Mouse (Mus musculus) forebrain, embryonic 14.5 days (tissue): ENCODE measurements at regions not wholly inside any gene's neighbourhood (a gene's known extent, or its start where the extent isn't known, plus 50 kb on each side); places are given as distances from the start of the nearest gene placed in this dataset.

Source experiments
- ATAC-seq: fragments of 200-750 bp; cut with Nextera tagmentation; 2 replicates; pipeline ENCODE4 v1.8.0; 2017; ENCODE audit warnings: mild to moderate bottlenecking, moderate library complexity
- DNase-seq: peaks from one replicate; pipeline ENCODE4 v3.0.0-alpha.2; 2015; ENCODE audit warnings: low spot score
- H3K27ac ChIP-seq: fragments of 300-500 bp; sonication (generic); 2 replicates; pipeline ENCODE4 v1.5.1; 2014; ENCODE audit warnings: low read depth, mild to moderate bottlenecking, control low read depth, low read length, moderate library complexity
- H3K27me3 ChIP-seq: fragments of 300-500 bp; sonication (generic); replicated peaks from 2 replicates; pipeline ENCODE4 v1.6.1; 2014; ENCODE audit warnings: low read length, control low read depth, mixed read lengths; ENCODE audit not compliant: control insufficient read depth, insufficient read depth
- H3K36me3 ChIP-seq: fragments of 300-500 bp; sonication (generic); 2 replicates; pipeline ENCODE4 v1.6.1; 2014; ENCODE audit warnings: low read length, control low read depth; ENCODE audit not compliant: control insufficient read depth, insufficient read depth
- H3K4me1 ChIP-seq: fragments of 300-500 bp; sonication (generic); 2 replicates; pipeline ENCODE4 v1.6.1; 2014; ENCODE audit warnings: antibody characterized with exemption, low read length, control low read depth; ENCODE audit not compliant: control insufficient read depth, insufficient read depth
- H3K4me2 ChIP-seq: fragments of 300-500 bp; sonication (generic); 2 replicates; pipeline ENCODE4 v1.6.1; 2014; ENCODE audit warnings: mild to moderate bottlenecking, control low read depth, low read length
- H3K4me3 ChIP-seq: fragments of 300-500 bp; sonication (generic); 2 replicates; pipeline ENCODE4 v1.5.1; 2014; ENCODE audit warnings: low read depth, low read length, control low read depth
- H3K9ac ChIP-seq: fragments of 300-500 bp; sonication (generic); 2 replicates; pipeline ENCODE4 v1.6.1; 2014; ENCODE audit warnings: mild to moderate bottlenecking, low read length, control low read depth, moderate library complexity
- H3K9me3 ChIP-seq: fragments of 300-500 bp; sonication (generic); replicated peaks from 2 replicates; pipeline ENCODE4 v1.6.1; 2016; ENCODE audit warnings: low read length, control low read depth, mixed read lengths; ENCODE audit not compliant: control insufficient read depth
- WGBS: fragments of 180-500 bp; shearing (Covaris S2); extraction: QIAGEN DNeasy Blood & Tissue Kit; methylation state at CpG from one replicate; pipeline ENCODE4 v1.1.7; 2014; 5-methylcytosine and 5-hydroxymethylcytosine counted together

GRCm38 (mm10) chr11:18266161-18266560 lies 312.5 kb upstream of the Etaa1 start:
- ATAC-seq = 0 out of 2 replicates have a peak, but pooled peaks have one; percentile 48
- H3K4me2 ChIP-seq = no peak overlapping the region
- 36% methylated on average over 2 of the region's 2 CpGs for WGBS

DNA sequence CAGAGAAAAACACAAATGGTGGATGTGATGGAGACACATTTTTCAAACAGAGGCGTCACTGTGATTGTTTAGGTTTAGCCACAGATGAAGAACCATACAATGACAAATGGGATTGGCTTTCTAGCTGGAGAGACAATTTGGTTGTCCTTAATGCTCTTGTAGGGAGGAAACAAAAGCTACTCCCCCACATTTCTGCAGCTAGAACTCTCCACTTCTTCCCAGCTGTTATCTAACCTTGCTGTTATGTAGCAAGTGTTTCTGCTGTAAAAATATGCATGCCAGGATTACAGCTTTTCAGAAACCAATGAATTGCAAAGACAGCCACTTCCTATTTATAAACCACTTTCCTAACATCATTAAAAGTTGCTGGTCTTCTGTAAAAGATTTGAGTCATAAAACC lies 309.2 kb upstream of the Etaa1 start:
- 79% methylated on average over 1 of the region's 1 CpGs for WGBS
- H3K4me3 ChIP-seq = no peak overlapping the region

More at GRCm38 (mm10) chr11:18266161-18266560, 312.5 kb upstream of the Etaa1 start:
- H3K9ac ChIP-seq = no peak overlapping the region
- no peak overlapping the region for H3K4me3 ChIP-seq
- no peaks in the 10 kb centered on the region for H3K9me3 ChIP-seq
- H3K36me3 ChIP-seq = no peaks in the 10 kb centered on the region
- H3K27me3 ChIP-seq = no peaks in the 10 kb centered on the region
- no peaks in the 10 kb centered on the region for H3K4me1 ChIP-seq
- DNase-seq = peak; percentile 59
- no peak overlapping the region for H3K27ac ChIP-seq

DNA sequence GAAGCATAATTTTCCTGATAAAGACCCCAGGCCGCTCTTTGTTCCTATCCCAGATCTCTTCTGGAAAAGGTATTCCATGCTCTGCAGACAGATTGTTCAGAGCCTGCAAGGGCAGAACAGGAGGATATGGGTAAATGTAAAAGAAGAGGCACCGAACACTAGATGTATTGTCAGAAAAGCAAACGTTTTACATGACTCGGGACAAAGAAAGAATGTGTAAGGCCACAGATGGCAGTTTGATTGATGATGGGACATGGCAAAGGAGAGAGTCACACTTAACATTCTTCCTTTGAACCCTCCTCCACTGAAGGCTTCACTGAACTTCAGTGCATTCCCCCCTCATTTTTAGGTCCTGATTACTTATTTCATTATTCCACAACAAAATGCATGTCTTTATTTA lies 295.6 kb upstream of the Etaa1 start:
- no peak overlapping the region for H3K4me2 ChIP-seq
- no peaks in the 10 kb centered on the region for H3K27me3 ChIP-seq
- no peak overlapping the region for H3K9ac ChIP-seq
- no peak overlapping the region for H3K4me3 ChIP-seq
- no peaks in the 10 kb centered on the region for H3K36me3 ChIP-seq
- DNase-seq = no peak
- no peak for ATAC-seq
- no peak overlapping the region for H3K27ac ChIP-seq
- 74% methylated on average over 4 of the region's 4 CpGs for WGBS
- no peaks in the 10 kb centered on the region for H3K4me1 ChIP-seq
- no peaks in the 10 kb centered on the region for H3K9me3 ChIP-seq

More for the DNA sequence above, 309.2 kb upstream of the Etaa1 start:
- H3K4me1 ChIP-seq = no peaks in the 10 kb centered on the region
- DNase-seq (no peak), ATAC-seq (no peak)
- no peaks in the 10 kb centered on the region for H3K27me3 ChIP-seq
- H3K27ac ChIP-seq = no peak overlapping the region
- no peaks in the 10 kb centered on the region for H3K9me3 ChIP-seq
- no peak overlapping the region for H3K9ac ChIP-seq
- no peaks in the 10 kb centered on the region for H3K36me3 ChIP-seq
- no peak overlapping the region for H3K4me2 ChIP-seq

DNA sequence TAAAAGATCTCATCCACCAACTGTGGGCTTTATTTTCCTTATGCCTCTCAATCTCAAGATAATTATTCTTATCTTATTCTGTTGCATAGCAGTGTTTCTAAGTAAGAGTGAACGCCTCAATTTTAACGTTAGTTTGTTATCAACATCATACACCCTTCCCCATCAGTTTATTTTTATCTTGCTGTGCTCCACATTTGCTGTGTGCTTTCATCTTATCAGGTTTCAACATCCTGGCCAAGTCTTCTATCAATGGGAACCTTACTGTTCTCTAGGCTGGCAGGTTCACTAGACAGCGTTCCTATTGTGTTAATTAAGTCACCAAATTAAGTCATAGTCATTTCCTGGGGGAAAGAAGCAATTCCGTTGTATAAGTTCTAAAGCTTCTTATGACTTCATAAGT lies 263.1 kb upstream of the Etaa1 start:
- no peak for ATAC-seq
- no peaks in the 10 kb centered on the region for H3K27me3 ChIP-seq
- no peak for DNase-seq
- no peaks in the 10 kb centered on the region for H3K4me1 ChIP-seq
- WGBS = 75% methylated on average over 4 of the region's 4 CpGs
- no peak overlapping the region for H3K4me3 ChIP-seq
- no peak overlapping the region for H3K4me2 ChIP-seq
- H3K36me3 ChIP-seq = no peaks in the 10 kb centered on the region
- H3K9ac ChIP-seq = no peak overlapping the region
- H3K27ac ChIP-seq = no peak overlapping the region
- H3K9me3 ChIP-seq = no peaks in the 10 kb centered on the region

- H3K36me3 ChIP-seq = no peaks in the 10 kb centered on the region
- no peaks in the 10 kb centered on the region; the same call in 1 of the 2 replicates for H3K4me1 ChIP-seq
- DNase-seq (no peak), ATAC-seq (no peak)
- no peak overlapping the region for H3K27ac ChIP-seq
- H3K9me3 ChIP-seq = no peaks in the 10 kb centered on the region
- H3K4me3 ChIP-seq = no peak overlapping the region
- no peak overlapping the region for H3K4me2 ChIP-seq
- H3K27me3 ChIP-seq = 0 out of 2 replicates have a peak, but pooled peaks cover 3% of the 10 kb centered on the region
- no peak overlapping the region for H3K9ac ChIP-seq
- 54% methylated on average over 2 of the region's 2 CpGs for WGBS
These were observed 219.4 kb upstream of the Etaa1 start for GRCm38 (mm10) chr11:18173028-18173427.

DNA sequence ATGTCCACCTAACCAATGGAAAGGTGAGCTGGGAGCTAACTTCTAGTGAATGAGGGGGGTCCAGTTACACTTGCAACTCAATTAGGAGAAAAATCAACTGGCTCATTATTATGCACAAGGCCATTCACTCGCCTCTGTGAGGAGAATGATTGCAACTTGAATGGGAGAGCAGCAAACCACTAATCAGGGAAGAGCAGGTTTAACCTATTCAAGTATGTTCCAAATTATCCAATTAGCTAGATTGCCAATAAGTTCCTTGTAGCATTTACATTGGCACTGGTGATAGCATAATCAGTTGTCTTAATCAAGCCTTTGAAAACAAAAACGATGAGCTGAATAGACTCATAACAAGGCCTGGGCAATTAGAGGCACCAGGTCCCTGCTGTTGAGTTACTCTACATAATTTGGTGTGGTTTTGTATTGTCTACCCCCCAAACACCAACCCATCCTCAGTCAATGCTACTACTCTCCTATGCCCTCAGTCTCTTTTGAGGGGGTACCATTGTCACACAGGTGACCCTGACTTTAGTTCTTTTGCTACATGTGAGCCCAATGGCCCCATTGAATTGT lies 217.6 kb upstream of the Etaa1 start:
- Histone ChIP-seq H3K4me1 (no peaks in the 10 kb centered on the region; the same call in 1 of the 2 replicates), H3K36me3 (no peaks in the 10 kb centered on the region), H3K4me3 (no peak overlapping the region), H3K9me3 (no peaks in the 10 kb centered on the region), H3K4me2 (no peak overlapping the region), H3K27ac (no peak overlapping the region), H3K27me3 (0 out of 2 replicates have a peak, but pooled peaks cover 3% of the 10 kb centered on the region), H3K9ac (no peak overlapping the region)
- 5% methylated on average over 2 of the region's 2 CpGs for WGBS
- ATAC-seq = peak; percentile 86
- DNase-seq = peak; percentile 82

- 0 out of 2 replicates have a peak, but pooled peaks cover 3% of the 10 kb centered on the region for H3K27me3 ChIP-seq
- H3K9me3 ChIP-seq = no peaks in the 10 kb centered on the region
- DNase-seq (no peak), ATAC-seq (no peak)
- peaks cover 9% of the 10 kb centered on the region; the same call in 1 of the 2 replicates for H3K4me1 ChIP-seq
- no peak overlapping the region for H3K4me2 ChIP-seq
- no peak overlapping the region for H3K9ac ChIP-seq
- H3K27ac ChIP-seq = no peak overlapping the region
- H3K36me3 ChIP-seq = no peaks in the 10 kb centered on the region
- WGBS = 89% methylated on average over 4 of the region's 4 CpGs
- no peak overlapping the region for H3K4me3 ChIP-seq
These were observed 212.1 kb upstream of the Etaa1 start for GRCm38 (mm10) chr11:18165609-18166347.

DNA sequence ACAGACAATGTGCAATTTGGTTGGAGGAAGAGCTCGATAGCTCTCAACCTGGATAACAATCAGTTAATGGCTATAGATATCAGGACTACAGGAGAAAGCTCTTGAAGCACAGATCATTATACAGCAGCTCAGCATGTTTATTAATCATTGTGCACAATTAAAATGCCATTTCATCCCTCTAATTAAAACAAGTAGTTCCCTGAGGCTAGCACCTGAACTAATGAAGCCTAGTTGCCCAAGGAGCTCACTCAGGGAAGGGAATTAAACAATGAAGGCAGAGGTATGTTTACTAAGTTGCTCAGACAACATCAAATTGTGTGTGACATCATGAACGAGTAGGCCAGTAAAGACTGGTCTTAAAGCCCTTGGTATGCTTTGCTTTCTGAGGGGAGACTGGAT lies 210.3 kb upstream of the Etaa1 start:
- Histone ChIP-seq H3K9ac (no peak overlapping the region), H3K4me3 (no peak overlapping the region), H3K27me3 (0 out of 2 replicates have a peak, but pooled peaks cover 3% of the 10 kb centered on the region), H3K4me2 (no peak overlapping the region), H3K4me1 (peaks cover 9% of the 10 kb centered on the region; the same call in 1 of the 2 replicates), H3K27ac (no peak overlapping the region), H3K9me3 (no peaks in the 10 kb centered on the region), H3K36me3 (no peaks in the 10 kb centered on the region)
- WGBS = 14% methylated on average over 2 of the region's 2 CpGs
- ATAC-seq (peak; percentile 70), DNase-seq (no peak)
